Mouse (Mus musculus) retina, embryonic 14.5 days (tissue): ENCODE results near the gene Gm15294.

Source experiments
- DNase-seq: peaks from one replicate; pipeline ENCODE4 v3.0.0-alpha.2; 2015; ENCODE audit warnings: low spot score

Gm15294 gene

GRCm38 (mm10) chrX:141875135-141875534 lies at the start of gene Gm15294:
TSS of gene Gm15294 (minus strand) at chrX:141875235.
- DNase-seq: no peak

GRCm38 (mm10) chrX:141884336-141885048 lies 9.5 kb upstream of the Gm15294 start:
- DNase-seq: no peak

- no peak for DNase-seq
Measured at GRCm38 (mm10) chrX:141874024-141874423, 1.0 kb downstream of the Gm15294 start.

- no peak for DNase-seq
Measured at GRCm38 (mm10) chrX:141873597-141873996, 1.4 kb downstream of the Gm15294 start.

GRCm38 (mm10) chrX:141855684-141856396 lies 19.2 kb downstream of the Gm15294 start:
- peak; percentile 1 for DNase-seq
